Mouse (Mus musculus) c-Kit-negative CD71-positive TER-119-positive erythroid progenitor cells, embryonic 14.5 days (primary cell): ENCODE measurements around the gene Dbndd1.
"Not testable (repeated sequence)": the region's sequence is repeated elsewhere in the genome, so short reads cannot be mapped to it uniquely, and the experiment has no call there.

Experiments
- DNase-seq: peaks from one replicate; pipeline ENCODE4 v3.0.0-alpha.2; 2013; ENCODE audit warnings: low read depth, low spot score

The Dbndd1 gene

GRCm38 (mm10) chr8:123497699-123498098 is 17.6 kb downstream of the Dbndd1 start:
- DNase-seq, result no peak

- no peak for DNase-seq
Measured at GRCm38 (mm10) chr8:123492898-123493297, 22.4 kb downstream of the Dbndd1 start.

- DNase-seq, result no peak
Measured at GRCm38 (mm10) chr8:123491280-123492075, 23.8 kb downstream of the Dbndd1 start.

GRCm38 (mm10) chr8:123482627-123483026 is 32.6 kb downstream of the Dbndd1 start:
- no peak for DNase-seq

GRCm38 (mm10) chr8:123478456-123479218 is 36.6 kb downstream of the Dbndd1 start:
- peak; percentile 46 for DNase-seq

- peak; percentile 83 for DNase-seq
Measured at GRCm38 (mm10) chr8:123477737-123478258, 37.5 kb downstream of the Dbndd1 start, which contains the start of gene Afg3l1. Gene Afg3l1 (plus strand): TSS chr8:123477903.

GRCm38 (mm10) chr8:123476911-123477736 is 38.1 kb downstream of the Dbndd1 start:
- peak; percentile 24 for DNase-seq

GRCm38 (mm10) chr8:123474549-123474948 is 40.7 kb downstream of the Dbndd1 start:
- not testable (repeated sequence) for DNase-seq

GRCm38 (mm10) chr8:123472991-123473390 is 42.3 kb downstream of the Dbndd1 start:
- not testable (repeated sequence) for DNase-seq

GRCm38 (mm10) chr8:123467476-123467875 is 47.8 kb downstream of the Dbndd1 start:
- DNase-seq, result no peak

- no peak for DNase-seq
Measured at GRCm38 (mm10) chr8:123463651-123464050, 51.6 kb downstream of the Dbndd1 start.
